Mouse (Mus musculus) ovary, adult 18-20 months (tissue): ENCODE measurements at regions not wholly inside any gene's neighbourhood (a gene's known extent, or its start where the extent isn't known, plus 50 kb on each side); places are given as distances from the start of the nearest gene placed in this dataset.

Experiments used
- DNase-seq: peaks from one replicate; pipeline ENCODE4 v3.0.0; 2022; ENCODE audit warnings: low spot score, mixed read lengths

DNA sequence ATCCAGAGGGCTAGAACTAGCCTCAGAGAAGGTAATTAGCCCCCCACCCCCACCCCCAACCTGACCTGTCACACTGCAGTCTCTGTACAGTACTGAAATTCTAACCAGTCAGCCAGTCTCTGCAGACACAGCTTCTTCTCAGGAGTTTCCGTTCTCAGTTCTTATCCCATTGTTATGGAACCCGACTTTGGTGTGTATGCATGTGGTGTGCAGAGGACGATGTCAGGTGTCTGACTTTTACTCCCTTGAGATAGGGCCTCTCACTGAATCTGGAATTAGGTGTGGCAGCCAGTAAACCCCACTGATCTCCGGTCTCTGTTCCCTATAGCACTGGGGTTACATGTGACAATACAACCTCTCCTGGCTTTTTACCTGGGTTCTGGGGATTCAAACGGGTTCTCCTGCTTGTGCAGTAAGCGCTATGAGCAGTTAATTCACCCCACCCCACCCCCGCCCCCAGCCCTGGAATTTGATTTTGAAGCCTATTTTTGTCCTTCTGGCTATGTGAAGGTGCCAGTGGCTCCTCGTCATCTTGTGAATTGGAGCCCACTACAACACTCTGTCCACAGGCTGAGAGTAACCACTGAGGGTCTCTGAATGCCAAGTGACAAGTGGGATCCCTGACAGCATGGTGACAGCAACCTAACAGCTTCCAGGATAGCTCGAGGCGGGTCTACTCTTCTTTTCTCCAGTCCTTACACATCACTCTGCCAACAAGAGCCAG is 429.4 kb downstream of the Fut8 start:
- DNase-seq: no peak

DNA sequence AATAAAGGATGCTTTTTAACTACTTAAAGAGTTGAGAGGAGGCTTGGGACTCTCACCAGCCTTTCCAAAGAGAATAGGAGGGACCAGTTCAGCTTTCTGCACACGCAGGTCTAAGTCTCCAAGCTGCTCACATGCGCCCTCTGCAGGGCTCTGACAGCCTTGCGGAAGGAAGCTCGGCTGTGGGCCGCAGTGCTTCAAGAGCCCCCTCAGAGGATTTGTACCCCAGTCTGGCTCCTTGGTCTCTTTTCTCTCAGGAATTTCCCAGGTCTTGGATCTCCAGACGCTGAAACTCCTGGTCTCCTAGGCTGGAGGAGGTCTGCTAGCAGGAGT is 429.9 kb downstream of the Fut8 start:
- DNase-seq: peak; percentile 35

DNA sequence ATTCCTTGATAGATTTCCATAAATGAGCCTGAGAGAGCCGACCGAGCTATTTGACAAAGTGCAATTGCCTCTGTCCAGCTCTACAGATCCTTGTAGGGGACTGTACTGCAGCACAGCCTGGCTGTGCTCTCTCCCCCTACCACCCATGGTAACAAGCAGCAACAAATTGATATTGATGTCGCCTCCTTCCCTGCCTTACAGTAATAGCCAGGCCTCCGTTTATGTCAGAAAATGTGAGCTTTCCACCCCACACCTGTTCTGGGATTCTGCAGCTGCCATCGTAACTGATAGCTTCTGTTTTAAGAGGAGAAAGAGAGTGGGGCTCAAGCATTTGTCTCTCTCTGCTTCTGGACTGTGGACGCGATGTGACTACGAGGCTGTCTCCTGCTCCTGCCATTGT is 432.6 kb downstream of the Fut8 start:
- DNase-seq: no peak

DNA sequence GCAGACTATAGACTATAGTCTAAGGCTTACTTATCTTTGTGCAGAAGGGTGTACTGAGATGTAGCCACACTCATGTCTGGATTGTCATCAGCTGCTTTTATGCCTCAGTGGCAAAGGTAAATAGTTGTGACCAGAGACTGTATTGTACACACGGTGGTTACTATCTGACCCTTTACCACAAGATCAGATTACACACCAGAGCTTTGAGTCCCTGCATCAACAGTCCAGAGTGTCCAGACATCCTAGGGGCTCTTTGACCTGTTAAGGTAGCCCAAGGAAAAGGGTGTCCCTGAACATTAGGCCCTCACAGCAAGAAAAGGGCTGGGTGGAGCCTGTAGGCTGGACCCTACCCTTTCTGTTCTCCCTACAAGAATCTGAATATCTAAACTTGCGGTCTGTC is 436.4 kb downstream of the Fut8 start:
- DNase-seq: no peak

DNA sequence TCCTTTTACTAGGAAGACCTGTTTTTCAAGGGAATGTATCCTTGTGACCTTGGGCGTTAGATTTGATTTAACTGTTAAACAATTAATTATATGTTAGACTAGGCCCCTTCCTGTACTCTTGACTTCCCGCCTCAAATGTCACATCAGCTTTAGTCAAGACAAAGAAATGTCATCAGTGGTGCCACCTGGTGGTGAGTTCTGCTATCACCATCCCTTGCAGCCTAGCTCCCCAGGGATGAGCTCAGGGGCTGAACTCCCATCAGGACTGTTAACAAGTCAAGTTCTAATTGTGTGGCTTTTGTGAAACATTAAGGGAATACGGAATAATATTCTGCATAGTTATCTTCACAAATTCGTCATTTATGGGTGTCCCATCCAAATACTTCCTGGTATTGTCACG is 436.8 kb downstream of the Fut8 start:
- no peak for DNase-seq

DNA sequence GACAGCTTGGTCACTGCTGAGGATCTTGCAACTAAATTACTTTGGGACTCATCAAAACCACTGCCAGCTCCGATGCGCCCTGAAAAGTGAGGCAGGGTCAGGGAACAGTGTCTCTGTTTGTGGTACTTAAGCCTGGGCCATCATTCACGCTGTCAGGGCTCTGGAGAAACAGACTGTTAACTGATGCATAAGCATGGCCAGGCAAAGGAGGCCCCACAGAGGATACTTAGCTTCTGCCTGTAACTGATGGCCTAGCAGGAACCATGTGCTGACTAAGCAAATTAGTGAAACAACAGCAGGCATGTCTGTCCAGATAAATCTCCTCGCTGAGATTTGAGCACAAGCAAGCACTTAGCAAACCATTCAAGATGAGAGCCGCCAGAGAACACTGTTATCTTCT is 440.1 kb downstream of the Fut8 start:
- no peak for DNase-seq

DNA sequence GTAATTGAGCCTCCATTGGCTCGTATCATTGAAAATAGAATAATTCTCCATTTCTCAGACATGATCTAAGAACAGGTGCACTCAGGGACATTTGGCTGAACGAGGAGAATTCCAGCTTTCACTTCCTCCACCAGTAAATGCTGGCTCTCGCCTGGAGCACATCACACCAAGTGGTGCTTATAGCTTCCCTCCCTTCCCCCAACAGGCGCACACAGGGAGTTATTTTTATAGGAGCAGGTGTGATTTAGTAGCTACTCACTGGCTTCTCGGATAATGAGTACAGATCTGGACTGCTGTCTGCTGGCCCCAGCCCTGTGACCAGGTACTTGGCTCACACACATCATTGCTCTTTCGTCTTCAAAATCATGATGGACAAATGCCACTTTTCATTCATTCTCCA is 456.2 kb downstream of the Fut8 start:
- no peak for DNase-seq

DNA sequence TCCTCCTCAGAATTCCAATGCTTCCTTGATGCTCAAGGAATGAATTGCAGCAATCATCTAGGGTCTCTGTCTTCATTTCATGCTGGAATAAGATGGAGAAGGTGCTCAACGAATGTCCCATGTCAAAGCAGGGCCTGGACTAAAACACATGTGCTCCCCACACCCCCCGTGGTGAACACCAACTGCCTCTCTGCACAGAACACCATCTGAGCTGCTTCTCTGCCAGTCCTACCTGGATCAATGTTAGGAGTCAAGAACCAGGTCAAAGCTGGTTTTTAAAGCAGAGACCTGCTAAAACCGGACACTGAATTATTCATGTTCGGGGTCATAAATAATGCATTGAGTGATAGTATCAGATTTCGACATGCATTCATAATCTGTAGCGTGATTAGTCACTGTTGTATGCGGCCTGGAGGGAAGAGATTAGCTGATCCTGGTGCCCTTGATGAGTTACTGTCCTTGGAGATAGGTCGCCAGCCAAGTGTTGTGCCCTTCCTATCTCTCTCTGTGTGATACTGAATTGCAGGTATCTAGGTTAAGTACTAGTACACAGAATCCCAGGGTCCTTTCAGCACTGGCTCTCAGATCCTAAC is 458.2 kb downstream of the Fut8 start:
- DNase-seq: no peak

DNA sequence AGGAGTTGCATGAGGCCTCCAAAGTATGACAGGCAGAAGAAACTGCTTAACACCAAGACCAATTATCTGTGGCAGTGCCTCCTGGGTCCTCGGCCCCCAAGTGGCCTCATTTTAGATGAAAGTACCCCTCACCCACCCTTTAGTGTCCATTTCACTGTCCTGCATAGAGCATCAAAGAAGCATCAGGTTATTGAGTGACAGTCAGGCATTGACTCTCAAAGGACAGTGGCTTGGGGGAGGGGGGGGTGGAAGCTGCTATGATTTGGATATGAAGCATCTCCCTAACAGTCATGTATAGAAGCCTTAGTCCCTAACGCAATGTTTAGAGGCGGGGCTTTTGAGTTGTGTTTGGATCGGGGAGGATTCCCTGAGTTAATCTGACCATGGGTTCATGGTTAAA is 458.7 kb downstream of the Fut8 start:
- no peak for DNase-seq

DNA sequence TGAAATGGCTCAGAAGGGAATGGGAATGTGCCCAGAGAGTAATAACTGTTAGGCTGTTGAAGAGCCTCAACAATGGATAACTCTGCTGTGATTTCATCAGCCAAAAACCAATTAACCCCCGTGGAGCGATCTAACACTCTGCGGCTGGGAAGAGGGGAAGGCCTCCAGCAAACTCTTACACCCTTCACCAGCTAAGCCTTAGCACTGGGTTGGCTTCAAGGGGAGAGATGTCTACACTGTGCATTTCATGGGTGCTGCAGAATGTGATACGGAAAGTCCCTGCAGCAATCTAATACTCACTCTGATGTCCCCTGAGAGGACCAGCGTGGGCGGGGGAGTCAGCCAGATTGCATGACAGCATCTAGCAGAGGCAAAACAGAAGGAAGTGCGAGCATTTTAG is 460.2 kb downstream of the Fut8 start:
- DNase-seq: no peak

DNA sequence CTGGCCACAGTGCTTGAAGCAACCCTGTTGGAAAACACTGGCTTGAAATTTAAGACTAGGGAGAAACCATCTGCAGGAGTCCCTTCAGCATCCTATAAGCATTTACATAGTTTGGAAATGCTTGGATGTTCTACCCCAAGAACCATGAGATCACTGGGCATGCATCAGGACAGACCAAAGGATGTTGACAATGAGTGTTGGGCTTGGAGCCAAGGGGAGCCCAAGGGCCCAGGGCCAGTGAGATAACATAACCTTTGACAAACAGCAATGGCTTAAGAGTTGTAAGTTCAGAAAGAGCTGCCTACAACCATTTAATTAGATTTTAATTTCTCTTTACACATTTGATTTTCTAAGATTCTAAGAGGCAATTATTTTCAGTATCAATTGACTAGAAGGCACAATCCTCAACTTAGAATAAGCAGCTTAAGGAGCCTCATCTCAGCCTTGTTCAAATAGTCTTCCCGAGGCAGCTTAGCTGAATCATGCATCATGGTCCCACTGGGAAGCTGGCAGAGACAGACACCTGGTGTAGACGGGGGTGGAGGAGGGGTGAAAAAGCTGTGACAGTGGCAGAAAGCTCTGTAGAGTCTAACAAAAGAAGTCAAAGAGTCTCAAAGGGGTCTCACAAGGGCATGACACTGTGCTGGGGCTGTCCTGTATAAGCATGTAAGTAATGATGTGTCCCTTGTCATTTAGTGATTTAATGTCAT is 462.1 kb downstream of the Fut8 start:
- peak; percentile 44 for DNase-seq

DNA sequence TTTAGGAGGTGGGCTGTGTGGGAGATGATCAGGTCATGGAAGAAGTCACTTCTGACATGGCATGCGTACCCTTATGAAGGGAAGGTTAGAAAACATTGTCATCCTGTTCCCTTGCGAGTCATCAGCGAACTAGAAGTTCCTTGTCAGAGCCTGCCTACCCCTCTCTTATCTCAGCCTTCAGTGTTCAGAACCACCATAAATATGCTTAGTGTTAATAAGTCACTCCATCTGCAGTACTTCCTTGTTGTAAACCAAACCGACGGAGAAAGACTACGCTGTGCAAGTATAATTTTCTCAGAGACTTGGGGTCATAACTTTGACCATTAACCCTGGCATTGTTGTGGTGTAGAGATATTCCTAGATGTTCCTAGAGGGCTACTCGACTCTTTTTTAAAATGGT is 477.6 kb downstream of the Fut8 start:
- no peak for DNase-seq

DNA sequence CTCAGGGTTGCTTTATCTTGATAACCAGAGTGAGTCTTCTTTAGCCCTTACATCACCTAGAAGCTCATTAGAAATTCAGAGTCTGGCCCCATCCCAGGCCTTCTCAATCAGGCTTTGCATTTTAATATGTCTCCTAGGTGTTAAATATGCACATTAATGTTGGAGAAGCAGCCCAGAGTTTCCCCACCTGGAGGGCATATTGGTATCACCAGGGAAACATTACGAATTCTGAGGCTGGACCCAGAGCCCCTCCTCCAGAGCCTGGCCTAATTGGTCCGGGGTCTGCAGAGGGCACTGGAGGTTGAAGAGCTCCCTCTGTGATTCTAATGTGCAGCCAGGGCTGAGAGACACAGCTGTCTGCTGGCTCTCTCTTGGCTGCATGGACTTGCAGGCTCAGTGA is 478.1 kb downstream of the Fut8 start:
- DNase-seq: no peak

DNA sequence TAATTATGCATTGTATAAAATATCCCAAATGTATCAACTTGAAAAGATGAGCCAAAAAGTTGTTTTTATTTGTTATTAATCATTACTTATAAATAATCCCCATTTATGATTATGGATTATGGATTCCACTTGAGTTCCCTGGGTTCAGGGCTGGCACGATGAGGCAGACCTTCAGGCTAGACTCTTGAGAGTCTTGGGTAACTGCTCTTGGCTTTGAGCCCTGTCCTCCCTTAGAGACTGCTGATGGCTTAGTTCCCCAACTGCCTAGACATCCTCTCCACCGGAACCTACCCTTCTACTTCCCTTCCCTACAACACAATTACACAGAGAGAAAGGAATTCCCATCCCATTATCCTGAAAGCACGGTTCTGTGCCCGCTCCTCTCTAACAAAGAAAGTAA is 466.3 kb upstream of the Gm6657 start:
- no peak for DNase-seq

DNA sequence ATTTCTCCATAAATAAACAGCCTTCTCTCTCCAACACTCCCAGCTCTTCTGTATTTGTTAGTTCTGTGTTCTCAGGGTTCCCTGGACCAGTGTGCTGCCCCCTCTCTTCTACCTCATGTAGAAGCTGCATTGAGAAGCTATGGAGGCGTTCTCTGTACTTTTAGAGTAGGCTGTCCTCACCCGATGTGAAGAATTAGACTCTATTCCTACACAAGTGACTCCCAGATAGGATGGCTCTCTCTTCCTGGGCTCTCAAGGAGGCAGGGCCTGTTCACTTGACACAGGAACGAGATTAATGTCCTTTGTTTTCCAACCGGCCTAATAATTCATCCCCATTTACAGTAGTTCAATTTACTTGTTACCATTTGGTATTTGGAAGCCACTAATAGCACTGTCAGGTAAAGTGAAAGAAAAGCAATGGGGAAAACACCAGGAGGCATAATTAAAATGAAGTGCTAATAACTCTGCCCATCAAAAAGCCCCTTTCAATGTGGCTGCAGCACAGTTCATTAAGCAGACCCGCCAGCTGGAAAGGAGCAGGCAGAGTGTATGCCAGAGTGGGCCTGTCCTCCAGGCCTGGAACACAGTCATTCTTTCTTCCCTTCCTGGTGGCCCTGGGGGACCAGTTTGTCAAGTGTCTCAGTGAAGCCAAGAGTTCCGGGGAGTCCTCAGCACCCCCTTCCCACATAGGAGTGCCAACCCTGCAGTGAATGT is 454.8 kb upstream of the Gm6657 start:
- DNase-seq: no peak

DNA sequence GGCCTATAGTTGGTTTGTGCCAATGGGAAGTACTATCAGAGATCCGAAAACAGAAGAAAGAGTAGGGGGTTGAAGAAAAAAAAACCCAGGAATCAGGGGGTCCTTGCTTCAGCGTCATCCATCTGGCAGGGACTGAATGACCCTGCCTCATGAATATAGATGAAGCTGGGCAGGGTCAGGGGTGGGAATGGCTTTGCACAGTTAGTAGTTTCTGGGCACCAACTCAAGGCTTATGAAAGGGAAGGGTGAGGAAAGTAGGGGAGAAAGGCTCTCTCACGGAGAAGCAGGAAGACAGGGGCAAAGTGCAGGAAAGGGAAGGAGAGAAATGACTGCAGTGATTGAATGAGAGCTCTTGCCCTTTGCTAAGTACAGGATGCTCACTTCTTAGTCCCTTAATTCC is 451.3 kb upstream of the Gm6657 start:
- no peak for DNase-seq

DNA sequence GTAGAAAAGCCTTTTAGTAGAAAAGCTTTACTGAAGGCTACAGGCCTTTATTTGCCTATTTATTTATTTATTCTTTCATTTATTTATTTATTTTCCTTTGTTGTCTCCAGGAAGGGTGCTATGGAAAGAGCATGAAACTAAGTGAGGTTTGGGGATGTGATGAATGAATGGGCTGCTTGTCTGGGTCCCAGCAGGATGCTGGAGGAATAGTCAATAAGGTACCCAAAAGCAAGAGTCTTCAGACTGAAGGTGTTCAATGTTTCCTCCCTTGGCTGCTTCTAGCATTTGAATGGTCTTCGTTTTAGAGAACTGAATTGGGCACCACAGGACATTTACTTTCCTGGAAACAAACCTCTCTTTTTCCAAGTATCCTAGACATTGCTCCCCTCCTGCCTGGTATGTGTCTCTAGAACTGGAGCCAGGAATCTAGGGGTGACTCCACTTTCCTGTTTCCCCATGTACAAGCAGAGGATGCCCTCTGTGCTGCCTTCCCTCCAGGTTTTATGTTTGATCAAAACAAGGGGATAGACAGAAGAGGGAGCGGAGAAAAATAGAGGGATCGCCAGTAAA is 444.5 kb upstream of the Gm6657 start:
- DNase-seq: no peak

DNA sequence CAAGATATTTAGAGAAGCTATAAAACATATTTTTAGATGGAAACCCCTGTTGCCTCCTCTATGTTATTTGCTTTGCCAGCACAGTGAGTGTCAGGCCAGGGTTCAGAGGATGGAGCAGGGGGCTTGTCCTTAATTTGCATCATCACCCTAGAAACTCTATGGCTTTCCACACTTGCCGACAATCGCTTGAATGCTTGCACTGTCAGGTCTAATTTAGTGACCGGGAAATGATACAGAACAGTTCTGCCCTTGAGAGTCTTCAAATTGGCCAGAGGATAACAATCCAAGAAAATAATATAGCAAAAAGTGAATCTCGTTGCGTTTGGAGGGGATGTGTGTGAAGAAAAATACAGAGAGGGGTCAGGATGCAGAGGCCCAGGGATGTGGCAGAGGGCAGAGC is 441.9 kb upstream of the Gm6657 start:
- DNase-seq: no peak

DNA sequence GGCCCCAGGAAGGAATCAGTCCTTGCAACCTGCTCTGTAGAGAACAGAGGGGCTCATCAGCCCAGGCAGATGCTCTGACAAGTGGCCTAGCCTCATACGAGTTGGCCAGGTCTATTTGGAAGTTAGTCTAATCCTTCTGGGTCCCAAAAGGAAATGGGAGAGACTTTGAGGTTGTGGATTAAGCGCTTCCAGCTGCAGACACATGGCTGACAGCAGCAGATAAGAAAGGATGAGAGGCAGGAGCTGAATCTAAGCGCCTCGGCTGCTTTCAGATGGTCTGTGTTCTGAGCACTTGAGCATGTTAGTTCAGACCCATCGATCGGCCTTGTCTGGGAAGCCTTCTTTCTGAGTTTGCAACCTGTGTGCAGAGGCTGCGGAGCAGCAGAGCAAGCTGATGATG is 438.0 kb upstream of the Gm6657 start:
- DNase-seq: no peak

DNA sequence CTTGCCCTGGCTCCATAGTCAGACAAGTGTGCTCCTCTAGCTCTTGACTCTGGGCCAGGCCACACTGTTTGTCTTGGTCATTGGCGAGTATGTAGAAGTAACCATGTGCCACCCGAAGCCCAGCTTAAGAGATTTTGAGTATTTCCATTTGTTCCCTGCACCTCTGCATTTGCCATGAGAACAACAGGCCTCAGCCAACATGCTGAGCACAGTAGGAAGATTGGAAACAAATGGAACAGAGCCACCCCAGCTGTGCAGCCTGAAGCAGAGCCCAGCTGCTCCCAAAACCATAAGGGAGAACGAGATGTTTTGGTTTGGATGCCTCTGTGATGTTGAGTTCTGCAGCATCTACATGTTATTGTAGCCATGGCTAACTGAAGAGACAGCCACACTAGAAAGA is 433.1 kb upstream of the Gm6657 start:
- no peak for DNase-seq

DNA sequence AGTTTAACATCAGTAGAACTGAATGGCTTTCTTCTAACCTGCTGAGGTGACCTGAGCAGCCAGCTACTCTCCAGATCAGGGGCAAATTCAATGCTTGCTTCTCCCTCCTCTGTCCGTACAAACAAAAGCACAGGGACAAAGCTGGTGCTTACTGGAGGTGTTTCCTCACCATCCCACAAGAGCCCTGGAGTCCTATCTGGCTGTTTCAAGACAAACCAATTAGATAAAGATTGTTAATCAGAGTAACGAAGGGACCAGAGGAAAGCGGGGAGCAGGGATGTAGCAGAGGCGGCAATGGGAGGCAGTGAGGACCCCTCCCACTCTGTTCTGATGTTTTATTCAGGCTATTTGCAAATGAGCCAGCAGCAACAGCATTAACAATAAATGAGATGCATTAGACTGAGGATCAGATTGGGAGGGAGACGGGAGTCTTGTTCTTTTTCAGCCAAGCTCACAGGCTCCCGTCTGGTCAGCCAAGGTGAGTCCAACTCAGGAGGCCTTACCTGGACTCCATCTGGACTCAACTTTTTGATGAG is 418.0 kb upstream of the Gm6657 start:
- no peak for DNase-seq

DNA sequence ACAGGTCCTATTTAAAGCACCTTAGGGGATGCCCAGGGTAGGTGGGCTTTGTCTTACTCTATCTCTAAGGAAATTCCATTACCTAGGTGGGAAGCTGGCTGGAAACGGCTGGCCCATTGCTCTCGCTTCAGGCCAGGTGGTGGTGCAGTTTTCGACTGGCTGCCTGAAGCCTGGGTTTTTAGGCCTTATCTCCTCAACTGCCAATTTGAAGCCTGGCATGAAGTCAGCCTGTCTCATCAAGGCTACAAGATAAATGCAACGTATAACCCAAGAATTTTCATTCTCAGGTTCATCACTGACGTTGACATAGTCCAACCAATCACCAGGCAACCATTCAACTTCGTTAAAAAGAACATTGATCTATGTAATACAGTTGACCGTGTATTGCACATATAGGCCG is 417.3 kb upstream of the Gm6657 start:
- DNase-seq: no peak
